Mouse (Mus musculus) forebrain, embryonic 14.5 days (tissue): ENCODE measurements at regions not wholly inside any gene's neighbourhood (a gene's known extent, or its start where the extent isn't known, plus 50 kb on each side); places are given as distances from the start of the nearest gene placed in this dataset.

Experiments
- ATAC-seq: fragments of 200-750 bp; cut with Nextera tagmentation; 2 replicates; pipeline ENCODE4 v1.8.0; 2017; ENCODE audit warnings: mild to moderate bottlenecking, moderate library complexity
- DNase-seq: peaks from one replicate; pipeline ENCODE4 v3.0.0-alpha.2; 2015; ENCODE audit warnings: low spot score
- H3K27ac ChIP-seq: fragments of 300-500 bp; sonication (generic); 2 replicates; pipeline ENCODE4 v1.5.1; 2014; ENCODE audit warnings: low read depth, mild to moderate bottlenecking, control low read depth, low read length, moderate library complexity
- H3K27me3 ChIP-seq: fragments of 300-500 bp; sonication (generic); replicated peaks from 2 replicates; pipeline ENCODE4 v1.6.1; 2014; ENCODE audit warnings: low read length, control low read depth, mixed read lengths; ENCODE audit not compliant: control insufficient read depth, insufficient read depth
- H3K36me3 ChIP-seq: fragments of 300-500 bp; sonication (generic); 2 replicates; pipeline ENCODE4 v1.6.1; 2014; ENCODE audit warnings: low read length, control low read depth; ENCODE audit not compliant: control insufficient read depth, insufficient read depth
- H3K4me1 ChIP-seq: fragments of 300-500 bp; sonication (generic); 2 replicates; pipeline ENCODE4 v1.6.1; 2014; ENCODE audit warnings: antibody characterized with exemption, low read length, control low read depth; ENCODE audit not compliant: control insufficient read depth, insufficient read depth
- H3K4me2 ChIP-seq: fragments of 300-500 bp; sonication (generic); 2 replicates; pipeline ENCODE4 v1.6.1; 2014; ENCODE audit warnings: mild to moderate bottlenecking, control low read depth, low read length
- H3K4me3 ChIP-seq: fragments of 300-500 bp; sonication (generic); 2 replicates; pipeline ENCODE4 v1.5.1; 2014; ENCODE audit warnings: low read depth, low read length, control low read depth
- H3K9ac ChIP-seq: fragments of 300-500 bp; sonication (generic); 2 replicates; pipeline ENCODE4 v1.6.1; 2014; ENCODE audit warnings: mild to moderate bottlenecking, low read length, control low read depth, moderate library complexity
- H3K9me3 ChIP-seq: fragments of 300-500 bp; sonication (generic); replicated peaks from 2 replicates; pipeline ENCODE4 v1.6.1; 2016; ENCODE audit warnings: low read length, control low read depth, mixed read lengths; ENCODE audit not compliant: control insufficient read depth
- WGBS: fragments of 180-500 bp; shearing (Covaris S2); extraction: QIAGEN DNeasy Blood & Tissue Kit; methylation state at CpG from one replicate; pipeline ENCODE4 v1.1.7; 2014; 5-methylcytosine and 5-hydroxymethylcytosine counted together

GRCm38 (mm10) chr3:39062415-39062814 is 175.7 kb downstream of the Fat4 start:
- Histone ChIP-seq H3K4me3 (no peak overlapping the region), H3K9ac (no peak overlapping the region), H3K27ac (no peak overlapping the region), H3K9me3 (no peaks in the 10 kb centered on the region), H3K4me2 (no peak overlapping the region), H3K4me1 (no peaks in the 10 kb centered on the region), H3K27me3 (no peaks in the 10 kb centered on the region), H3K36me3 (no peaks in the 10 kb centered on the region)
- ATAC-seq (peak; percentile 60; the same call in 1 of the 2 replicates), DNase-seq (no peak)
- 65% methylated on average over 3 of the region's 3 CpGs for WGBS

- no peaks in the 10 kb centered on the region for H3K36me3 ChIP-seq
- DNase-seq (no peak), ATAC-seq (no peak)
- H3K4me2 ChIP-seq, result no peak overlapping the region
- H3K27ac ChIP-seq, result no peak overlapping the region
- no peaks in the 10 kb centered on the region for H3K4me1 ChIP-seq
- H3K4me3 ChIP-seq, result no peak overlapping the region
- no peak overlapping the region for H3K9ac ChIP-seq
- H3K27me3 ChIP-seq, result no peaks in the 10 kb centered on the region
- 77% methylated on average over 6 of the region's 6 CpGs for WGBS
- no peaks in the 10 kb centered on the region for H3K9me3 ChIP-seq
These were observed 178.7 kb downstream of the Fat4 start for GRCm38 (mm10) chr3:39065457-39065856.

GRCm38 (mm10) chr3:39069011-39069410 is 182.3 kb downstream of the Fat4 start:
- no peak for DNase-seq
- Histone ChIP-seq H3K36me3 (no peaks in the 10 kb centered on the region), H3K27me3 (no peaks in the 10 kb centered on the region), H3K9me3 (no peaks in the 10 kb centered on the region), H3K4me3 (no peak overlapping the region), H3K9ac (no peak overlapping the region), H3K4me1 (no peaks in the 10 kb centered on the region), H3K4me2 (no peak overlapping the region), H3K27ac (no peak overlapping the region)
- no peak for ATAC-seq

GRCm38 (mm10) chr3:39082678-39083270 is 196.0 kb downstream of the Fat4 start:
- H3K27ac ChIP-seq, result no peak overlapping the region
- H3K27me3 ChIP-seq, result no peaks in the 10 kb centered on the region
- H3K9ac ChIP-seq, result no peak overlapping the region
- H3K36me3 ChIP-seq, result no peaks in the 10 kb centered on the region
- no peak overlapping the region for H3K4me3 ChIP-seq
- H3K4me2 ChIP-seq, result no peak overlapping the region
- no peaks in the 10 kb centered on the region for H3K4me1 ChIP-seq
- H3K9me3 ChIP-seq, result no peaks in the 10 kb centered on the region
- DNase-seq (peak; percentile 38), ATAC-seq (peak; percentile 82)
- 46% methylated on average over 4 of the region's 4 CpGs for WGBS

- Histone ChIP-seq H3K9ac (no peak overlapping the region), H3K9me3 (no peaks in the 10 kb centered on the region), H3K36me3 (no peaks in the 10 kb centered on the region), H3K4me3 (no peak overlapping the region), H3K27ac (no peak overlapping the region), H3K4me1 (no peaks in the 10 kb centered on the region), H3K4me2 (no peak overlapping the region), H3K27me3 (no peaks in the 10 kb centered on the region)
- no peak for ATAC-seq
- DNase-seq, result no peak
- 91% methylated on average over 4 of the region's 4 CpGs for WGBS
These were observed 202.2 kb downstream of the Fat4 start for GRCm38 (mm10) chr3:39088948-39089347.

- no peak overlapping the region for H3K27ac ChIP-seq
- DNase-seq (no peak), ATAC-seq (no peak)
- no peaks in the 10 kb centered on the region for H3K4me1 ChIP-seq
- no peak overlapping the region for H3K4me3 ChIP-seq
- H3K9ac ChIP-seq, result no peak overlapping the region
- no peaks in the 10 kb centered on the region; the same call in 1 of the 2 replicates for H3K9me3 ChIP-seq
- H3K36me3 ChIP-seq, result no peaks in the 10 kb centered on the region
- H3K27me3 ChIP-seq, result no peaks in the 10 kb centered on the region
- no peak overlapping the region for H3K4me2 ChIP-seq
- 41% methylated on average over 3 of the region's 3 CpGs for WGBS
These were observed 215.6 kb downstream of the Fat4 start for GRCm38 (mm10) chr3:39102324-39102723.

GRCm38 (mm10) chr3:39109756-39110392 is 223.1 kb downstream of the Fat4 start:
- no peaks in the 10 kb centered on the region for H3K36me3 ChIP-seq
- peak; percentile 71 for DNase-seq
- no peak overlapping the region for H3K27ac ChIP-seq
- WGBS, result 73% methylated on average over 5 of the region's 5 CpGs
- H3K4me2 ChIP-seq, result no peak overlapping the region
- no peak overlapping the region for H3K4me3 ChIP-seq
- no peaks in the 10 kb centered on the region for H3K4me1 ChIP-seq
- H3K9me3 ChIP-seq, result no peaks in the 10 kb centered on the region
- peak; percentile 42; the same call in 1 of the 2 replicates for ATAC-seq
- H3K27me3 ChIP-seq, result no peaks in the 10 kb centered on the region
- no peak overlapping the region for H3K9ac ChIP-seq

- Histone ChIP-seq H3K4me3 (no peak overlapping the region), H3K4me2 (no peak overlapping the region), H3K27me3 (no peaks in the 10 kb centered on the region), H3K4me1 (no peaks in the 10 kb centered on the region), H3K9me3 (0 out of 2 replicates have a peak, but pooled peaks cover 3% of the 10 kb centered on the region), H3K36me3 (no peaks in the 10 kb centered on the region), H3K27ac (no peak overlapping the region), H3K9ac (no peak overlapping the region)
- DNase-seq (no peak), ATAC-seq (no peak)
- WGBS, result 83% methylated on average over 3 of the region's 3 CpGs
These were observed 227.3 kb downstream of the Fat4 start for GRCm38 (mm10) chr3:39114056-39114455.

GRCm38 (mm10) chr3:39114826-39115225 is 228.1 kb downstream of the Fat4 start:
- Histone ChIP-seq H3K9me3 (0 out of 2 replicates have a peak, but pooled peaks cover 3% of the 10 kb centered on the region), H3K27ac (no peak overlapping the region), H3K4me2 (no peak overlapping the region), H3K36me3 (no peaks in the 10 kb centered on the region), H3K4me1 (no peaks in the 10 kb centered on the region), H3K9ac (no peak overlapping the region), H3K27me3 (no peaks in the 10 kb centered on the region), H3K4me3 (no peak overlapping the region)
- no peak for ATAC-seq
- whole genome bisulfite sequencing, result 89% methylated on average over 3 of the region's 3 CpGs
- DNase-seq, result no peak
